Mouse (Mus musculus) spleen, postnatal 14 days (tissue): Measurements from ENCODE around the gene Tnni3.
"Not testable (repeated sequence)": the region's sequence is repeated elsewhere in the genome, so short reads cannot be mapped to it uniquely, and the experiment has no call there.

Experiments
- DNase-seq, 2 experiments: peaks; one replicate each; pipeline ENCODE4 v3.0.0; 2021 to 2022; ENCODE audit warnings: low spot score in 2 of 2

Tnni3 gene

DNA sequence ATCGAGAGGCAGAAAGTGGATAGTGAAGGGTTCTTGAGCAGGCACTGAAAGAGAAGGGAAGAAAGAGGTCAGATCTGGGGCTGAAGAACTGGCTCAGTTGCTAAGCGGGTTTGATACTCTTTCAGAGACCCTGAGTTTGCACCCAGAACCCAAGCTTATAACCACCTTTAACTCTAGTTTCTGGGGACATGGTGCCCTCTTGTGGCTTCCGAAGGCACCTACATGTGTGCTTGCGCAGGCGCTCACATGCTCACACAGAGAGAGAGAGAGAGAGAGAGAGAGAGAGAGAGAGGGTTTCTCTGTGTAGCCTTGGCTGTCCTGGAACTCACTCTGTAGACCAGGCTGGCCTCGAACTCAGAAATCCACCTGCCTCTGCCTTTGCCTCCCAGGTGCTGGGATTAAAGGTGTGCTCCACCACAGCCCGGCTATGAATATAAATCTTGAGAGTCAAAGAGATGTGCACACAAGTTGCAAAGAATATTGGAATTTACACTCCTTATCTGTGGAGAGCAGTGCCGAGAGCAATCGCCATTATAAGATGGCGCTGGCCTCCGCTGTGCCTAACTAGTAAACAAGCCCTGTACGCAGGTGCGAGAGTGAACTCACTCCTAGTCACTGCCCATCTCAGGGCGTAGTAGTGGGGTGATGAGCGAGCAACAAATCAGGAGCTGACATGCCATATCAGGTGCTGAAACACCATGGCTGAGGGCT lies at the start of gene Tnni3:
TSS of gene Tnni3 (minus strand) at position 18 of the 711 bp plus-strand sequence.
- peak in 1 of 2 experiments; percentile 33 for DNase-seq

DNA sequence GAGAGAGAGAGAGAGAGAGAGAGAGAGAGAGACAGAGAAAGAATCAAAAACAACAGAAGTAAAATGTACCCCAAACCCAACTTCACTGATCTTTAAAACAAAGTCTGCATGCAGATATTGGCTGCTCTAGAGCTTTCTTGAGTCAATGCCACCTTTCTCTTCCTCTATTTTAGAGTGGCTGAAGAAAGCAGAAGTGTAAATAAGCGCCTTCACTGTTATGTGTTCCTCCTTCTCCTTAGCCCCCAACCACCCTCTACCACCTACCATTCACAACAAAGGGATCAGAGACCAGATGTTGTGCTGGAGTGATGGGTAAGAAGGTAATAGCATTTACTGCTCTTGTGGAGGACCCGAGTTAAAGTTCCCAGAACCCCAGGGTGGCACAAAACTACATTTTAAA lies 48.3 kb upstream of the Tnni3 start:
- not testable (repeated sequence) for DNase-seq

DNA sequence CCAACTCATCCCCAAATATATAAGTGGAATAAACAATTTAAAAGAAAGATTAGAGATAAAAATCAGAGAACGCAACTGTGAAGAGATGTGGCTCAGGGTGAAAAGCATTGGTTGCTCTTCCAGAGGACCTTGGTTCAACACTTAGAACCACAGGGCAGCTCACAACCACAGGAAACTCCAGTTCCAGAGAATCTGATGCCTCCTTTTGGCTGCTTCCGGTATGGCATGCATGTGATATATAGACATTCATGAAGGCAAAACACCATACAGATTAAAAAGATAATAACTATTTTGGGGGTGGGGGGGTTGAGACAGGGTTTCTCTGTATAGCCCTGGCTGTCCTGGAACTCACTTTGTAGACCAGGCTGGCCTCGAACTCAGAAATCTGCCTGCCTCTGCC lies 38.6 kb upstream of the Tnni3 start:
- no peak for DNase-seq

DNA sequence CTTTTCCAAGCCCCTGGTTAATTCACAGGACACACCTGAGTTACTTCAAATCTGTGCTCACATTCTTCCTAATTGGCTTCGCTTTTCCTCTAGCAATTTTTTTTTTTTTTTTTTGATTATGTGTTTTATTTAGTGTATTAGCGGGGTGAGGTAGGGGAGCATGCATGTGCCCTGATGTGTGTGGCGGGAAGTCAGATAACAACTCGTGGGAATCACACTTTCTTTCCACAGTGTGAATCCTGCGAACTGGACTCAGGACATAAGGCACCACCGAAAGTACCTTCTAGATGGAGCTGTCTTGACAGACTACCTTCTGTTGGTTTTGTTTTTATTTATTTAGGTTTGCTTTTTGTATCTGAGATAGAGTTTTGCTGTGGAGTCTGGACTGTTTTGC lies 33.1 kb upstream of the Tnni3 start:
- no peak for DNase-seq

DNA sequence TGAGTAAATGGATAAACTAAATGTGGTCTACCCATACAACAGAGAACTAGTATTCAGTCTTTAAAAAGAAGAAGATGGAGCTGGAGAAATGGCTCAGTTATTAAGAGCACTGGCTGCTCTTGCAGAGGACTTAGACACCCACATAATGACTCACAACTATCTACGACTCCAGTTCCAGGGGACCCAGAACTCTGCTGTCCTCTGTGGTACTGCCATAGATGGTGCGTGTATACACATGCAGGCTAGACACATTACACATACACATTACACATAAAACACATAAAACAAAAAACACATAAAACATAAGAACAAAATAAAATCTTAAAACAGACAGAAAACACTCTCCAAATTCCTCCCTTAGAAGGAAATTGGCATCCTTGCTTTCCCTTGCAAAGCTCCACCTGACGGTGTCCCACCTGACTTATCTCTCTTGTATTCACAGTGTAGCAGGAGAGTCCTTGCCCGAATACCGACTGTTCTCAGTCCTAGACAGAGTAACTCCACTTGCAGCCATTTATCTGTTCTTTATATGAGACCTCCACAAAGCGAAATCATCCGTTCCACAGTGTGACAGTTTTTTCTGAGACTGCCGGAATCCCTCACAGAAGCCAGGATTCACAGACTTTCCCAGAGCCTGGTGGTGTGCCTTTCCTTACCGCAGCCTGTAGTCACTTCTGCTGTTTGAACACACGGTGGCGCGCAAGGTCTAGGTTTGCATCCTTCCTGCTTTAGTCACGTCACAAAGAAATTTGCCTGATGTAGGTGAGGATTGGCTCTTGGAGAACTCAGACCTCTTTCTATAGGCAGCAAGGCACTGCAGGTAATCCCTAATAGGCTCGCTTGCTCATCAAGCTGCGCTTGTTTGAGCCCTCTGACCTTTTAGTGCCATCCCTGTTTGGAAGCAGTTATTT lies 32.5 kb upstream of the Tnni3 start:
- peak; percentile 42 to 64 for DNase-seq

DNA sequence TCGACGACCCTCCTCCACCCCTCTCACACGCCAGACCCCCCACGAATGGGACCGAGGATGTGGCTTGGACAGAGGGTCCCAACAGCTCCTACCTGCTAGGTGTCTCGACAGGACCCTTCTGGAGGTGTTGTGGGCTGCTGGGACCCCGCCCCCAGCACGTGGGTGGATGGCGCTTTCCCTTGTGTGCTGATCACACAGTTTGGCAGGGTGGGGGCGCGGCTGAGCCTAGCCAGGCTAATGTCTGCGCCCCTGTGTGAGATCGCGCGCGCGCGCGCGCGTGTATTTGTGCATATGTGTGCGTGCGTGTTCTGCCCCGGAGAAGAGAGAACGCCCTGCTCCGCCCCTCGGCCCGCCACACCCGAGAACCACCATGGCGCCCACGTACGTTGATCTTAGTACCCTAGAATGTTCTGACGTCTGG lies 23.2 kb upstream of the Tnni3 start, which contains the start of gene Syt5:
TSS of gene Syt5 (minus strand) at position 321 of the 421 bp plus-strand sequence.
- no peak for DNase-seq

DNA sequence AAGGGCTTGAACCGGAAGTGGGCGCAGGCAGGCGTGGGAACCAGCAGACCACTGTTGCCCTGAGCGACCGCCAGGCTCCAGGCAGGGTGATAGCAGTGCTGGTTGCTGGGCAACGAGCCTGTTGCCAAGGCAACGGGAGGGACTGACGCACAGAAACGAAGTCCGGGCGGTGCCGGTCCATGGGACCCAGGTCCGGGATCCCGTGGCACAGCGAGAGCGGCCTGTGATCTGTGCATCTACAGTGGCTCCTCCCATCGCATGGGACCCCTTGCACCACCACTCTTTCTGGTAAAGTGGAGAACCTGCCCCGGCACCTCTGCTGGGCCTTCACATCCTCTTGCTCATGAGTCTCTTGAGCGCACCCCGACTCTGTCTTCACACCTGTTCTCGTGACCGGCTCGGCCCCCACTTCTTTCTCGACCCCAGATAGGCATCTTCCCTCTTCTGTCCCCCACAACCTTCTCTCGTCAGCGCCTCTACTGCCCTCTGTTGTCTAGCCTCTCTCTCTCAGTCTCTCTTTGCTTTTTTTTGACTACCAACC lies 22.6 kb upstream of the Tnni3 start:
- no peak for DNase-seq

DNA sequence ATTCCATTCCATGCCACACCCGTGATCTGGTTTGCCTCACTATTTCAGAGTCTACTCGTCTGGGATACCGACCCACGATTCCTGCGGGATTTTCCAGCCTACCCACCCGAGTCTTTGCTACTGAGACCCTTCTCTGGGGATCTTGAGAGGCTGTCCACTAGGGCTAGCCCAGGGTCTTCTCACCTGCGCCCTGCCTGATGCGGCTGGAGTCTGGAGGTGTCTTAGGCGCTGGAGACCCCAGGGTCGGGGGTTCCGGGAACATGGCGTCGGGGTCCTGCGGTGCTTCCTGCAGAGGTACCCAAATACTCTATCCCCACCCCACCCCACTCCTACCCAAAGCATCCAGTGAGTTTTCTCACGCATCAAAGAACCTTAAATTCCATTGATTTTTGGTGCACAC lies 22.0 kb upstream of the Tnni3 start:
- no peak for DNase-seq

DNA sequence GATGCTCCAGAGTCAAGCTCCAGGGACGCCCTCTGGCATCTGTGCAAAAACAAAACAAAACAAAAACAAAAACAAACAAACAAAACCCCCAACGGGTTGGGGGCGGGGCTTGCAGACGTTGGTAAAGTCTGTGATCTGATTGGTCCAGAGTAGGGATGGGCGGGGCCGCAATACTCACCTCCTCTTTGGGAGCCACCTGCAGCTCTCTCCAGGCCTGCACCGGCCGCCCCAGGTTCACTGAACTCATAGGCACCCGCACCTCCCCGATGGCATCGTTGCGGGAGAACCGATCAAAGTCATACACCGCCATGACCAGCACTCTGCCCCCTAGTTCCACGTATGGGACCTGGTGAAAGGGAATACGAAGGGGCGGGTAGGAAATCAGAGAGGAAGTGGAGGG lies 18.0 kb upstream of the Tnni3 start:
- no peak for DNase-seq

DNA sequence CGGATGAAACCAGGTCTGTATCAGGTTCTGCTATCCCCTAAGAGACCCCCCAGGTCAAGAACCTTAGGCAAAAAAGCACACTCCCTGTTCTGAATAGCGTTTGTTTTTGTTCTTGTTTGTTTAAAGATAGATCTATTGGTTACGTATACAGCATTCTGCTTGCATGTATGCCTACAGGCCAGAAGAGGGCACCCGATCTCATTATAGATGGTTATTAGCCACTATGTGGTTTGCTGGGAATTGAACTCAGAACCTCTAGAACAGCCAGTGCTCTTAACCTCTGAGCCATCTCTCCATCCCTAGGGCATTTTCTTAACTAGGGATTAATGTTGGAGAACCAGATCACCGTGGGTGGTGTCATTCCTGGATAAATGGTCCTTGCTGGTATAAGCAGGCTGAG lies 17.3 kb upstream of the Tnni3 start:
- no peak for DNase-seq

DNA sequence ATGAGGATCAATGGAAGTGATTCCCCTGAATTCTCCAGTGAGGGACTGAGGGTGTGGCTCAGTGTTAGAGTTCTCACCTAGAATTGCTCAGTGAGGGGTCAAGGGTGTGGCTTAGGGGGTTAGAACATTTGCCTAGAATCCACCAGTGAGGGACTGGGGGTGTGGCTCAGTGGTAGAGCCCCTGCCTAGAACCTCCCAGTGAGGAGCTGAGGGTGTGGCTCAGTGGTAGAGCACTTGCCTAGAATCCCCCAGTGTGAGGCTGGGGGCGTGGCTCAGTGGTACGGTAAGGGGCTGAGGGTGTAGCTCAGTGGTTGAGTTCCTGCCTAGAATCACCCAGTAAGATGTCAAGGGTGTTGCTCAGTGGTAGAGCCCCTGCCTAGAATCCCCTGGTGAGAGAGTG lies 15.0 kb upstream of the Tnni3 start:
- no peak for DNase-seq

DNA sequence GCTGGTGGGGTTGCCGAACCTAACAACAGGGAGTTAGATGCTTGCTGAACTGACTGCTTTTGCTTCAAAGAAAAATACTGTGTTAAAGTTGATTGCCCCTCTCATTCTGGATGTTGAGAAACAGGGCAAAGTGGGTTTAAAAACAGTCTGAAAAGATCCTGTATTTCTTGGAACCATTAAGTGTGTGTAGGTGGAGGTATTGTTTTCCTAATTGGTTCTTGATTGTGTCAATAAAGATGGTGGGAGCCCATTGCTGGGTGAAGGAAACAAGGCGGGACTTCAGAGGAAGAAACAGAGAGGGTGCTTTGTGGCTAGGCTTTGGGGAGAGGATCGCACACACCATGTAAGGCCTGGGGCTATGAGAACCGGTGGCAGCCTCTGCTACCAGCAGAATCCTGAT lies 13.2 kb upstream of the Tnni3 start:
- no peak for DNase-seq

DNA sequence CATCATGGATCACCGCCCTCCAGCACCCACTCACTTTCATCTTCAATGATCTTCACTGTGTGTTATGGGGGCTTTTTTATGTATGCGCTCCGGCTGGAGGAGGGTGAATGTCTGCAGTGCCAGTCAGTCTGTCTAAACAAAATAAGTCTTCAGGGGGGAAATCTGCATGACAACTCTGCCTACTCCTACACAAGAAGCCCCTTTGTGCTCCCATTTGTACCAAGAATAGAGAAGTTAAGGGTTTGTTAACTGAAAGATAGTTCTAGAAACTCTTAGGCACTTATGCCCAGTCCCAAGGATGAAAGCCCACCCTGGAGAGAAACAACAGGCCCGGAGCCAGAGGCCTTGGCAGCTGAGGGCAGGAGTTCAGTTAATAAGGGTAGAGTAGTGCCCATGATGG lies 12.3 kb upstream of the Tnni3 start:
- no peak for DNase-seq

DNA sequence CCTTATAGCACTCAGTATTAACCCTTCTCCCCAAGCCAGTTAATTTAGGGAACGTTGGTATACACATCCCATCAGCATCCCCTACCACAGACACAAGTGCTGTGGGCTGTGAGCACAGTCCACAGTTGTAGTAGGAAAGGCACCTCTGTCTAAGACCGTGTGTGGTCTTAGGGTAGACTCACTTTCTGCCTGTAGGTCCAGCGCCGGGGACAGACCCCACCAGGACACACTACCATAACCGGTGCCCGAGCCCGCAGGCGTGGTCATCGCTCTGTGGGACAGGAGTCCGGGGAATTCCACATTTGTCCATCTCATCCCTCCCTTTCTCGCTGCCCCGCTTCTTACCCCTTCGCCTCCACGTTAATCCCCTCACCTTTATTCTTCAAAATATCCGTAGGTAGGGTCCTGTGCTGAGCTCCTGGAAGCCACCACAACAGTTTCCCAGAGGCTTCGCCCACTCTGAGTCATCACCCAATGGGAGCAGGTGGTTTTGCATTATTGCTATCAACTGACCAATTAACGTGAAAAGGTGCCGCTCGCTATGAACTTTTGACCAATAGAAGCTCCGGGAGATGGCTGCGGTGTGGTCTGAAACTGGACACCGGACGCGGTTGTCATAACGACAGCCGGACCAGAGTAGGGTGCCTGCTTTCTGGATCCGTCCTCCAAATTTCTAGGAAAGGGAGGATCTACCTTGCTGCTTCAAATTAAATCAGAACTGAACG lies 8.1 kb upstream of the Tnni3 start, which contains the start of gene Dnaaf3:
TSS of gene Dnaaf3 (minus strand) at position 449 of the 725 bp plus-strand sequence.
- DNase-seq: no peak

DNA sequence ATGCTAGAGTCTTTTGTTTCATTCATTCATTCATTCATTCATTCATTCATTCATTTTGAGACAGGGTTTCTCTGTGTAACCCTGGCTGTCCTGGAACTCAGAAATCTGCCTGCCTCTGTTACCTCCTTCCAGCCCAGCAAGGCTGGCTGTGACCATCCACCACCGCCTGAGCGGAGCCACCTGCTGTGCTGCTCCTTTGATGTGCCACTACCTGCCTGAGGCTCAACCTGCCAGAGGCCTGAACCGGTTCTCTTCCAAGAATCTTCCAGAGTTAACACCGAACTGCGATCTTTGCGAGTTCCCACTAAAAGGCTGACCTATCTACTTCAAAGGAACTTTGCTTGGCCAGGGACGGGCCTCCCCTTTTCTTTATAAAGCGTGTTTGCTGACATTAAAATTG lies 6.1 kb upstream of the Tnni3 start:
- not testable (repeated sequence) for DNase-seq

DNA sequence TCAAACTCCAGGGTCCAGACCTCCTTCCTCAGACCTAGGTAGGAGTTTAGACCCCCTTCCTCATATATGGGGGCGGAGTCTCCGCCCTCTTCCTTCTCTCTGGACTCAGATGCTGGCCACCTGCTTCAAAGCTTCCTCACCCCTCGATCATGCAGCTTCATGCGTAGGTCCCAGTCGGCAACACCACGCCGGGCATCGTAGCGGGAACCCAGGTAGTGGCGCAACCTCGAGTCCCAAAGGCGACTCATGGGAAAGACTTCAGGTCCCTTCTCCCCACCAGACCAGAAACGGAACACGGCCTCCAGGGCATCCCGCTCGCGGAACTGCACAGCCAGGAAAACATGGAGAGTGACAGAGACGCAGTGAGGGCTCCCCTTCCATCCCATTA lies 3.3 kb upstream of the Tnni3 start:
- DNase-seq: no peak

DNA sequence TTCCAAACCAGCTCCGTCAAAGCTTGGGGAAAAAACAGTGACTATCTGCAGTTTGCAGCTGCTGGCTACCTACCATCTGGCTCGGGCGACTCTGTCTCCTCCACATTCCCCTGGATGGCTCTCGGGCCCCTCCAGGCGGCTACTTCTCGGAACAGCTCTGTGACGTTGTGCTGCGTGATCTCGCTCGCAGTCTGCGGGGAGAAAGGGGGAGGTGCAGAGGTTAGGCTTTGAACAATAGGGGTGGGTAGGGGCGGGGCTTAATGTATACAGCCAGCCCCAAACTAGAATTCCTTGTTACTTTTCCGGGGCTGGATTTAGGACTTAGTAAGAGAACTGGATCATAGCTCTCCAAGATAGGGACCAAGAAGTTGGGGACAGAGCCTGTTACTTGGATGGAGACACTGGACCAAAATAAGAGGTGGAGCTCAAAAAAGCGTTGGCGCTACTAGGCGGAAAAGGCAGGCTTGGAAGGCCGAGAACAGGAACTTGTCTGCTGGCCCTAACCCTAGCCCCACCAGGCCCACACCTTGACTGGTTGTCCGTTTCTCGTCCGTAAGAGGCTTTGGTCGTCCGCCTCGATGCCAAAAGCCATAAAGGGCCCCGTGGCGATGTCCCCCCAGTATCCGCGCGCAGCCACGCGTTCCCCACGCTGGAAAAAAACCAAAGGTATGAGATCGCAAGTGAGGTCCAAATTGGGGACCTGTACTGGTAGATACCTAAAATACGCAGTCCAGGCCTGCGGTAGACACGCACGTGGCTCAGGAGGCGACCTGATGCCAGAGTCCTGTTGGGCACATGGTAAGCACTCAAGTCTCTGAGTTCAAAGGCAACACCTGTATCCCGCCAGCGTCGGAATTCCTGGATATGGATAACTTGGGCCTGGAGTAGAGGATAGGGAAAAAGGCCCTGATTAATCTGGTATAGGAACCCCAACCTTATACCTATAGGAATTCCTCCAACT lies 2.6 kb upstream of the Tnni3 start:
- DNase-seq: peak; percentile 35 to 54

DNA sequence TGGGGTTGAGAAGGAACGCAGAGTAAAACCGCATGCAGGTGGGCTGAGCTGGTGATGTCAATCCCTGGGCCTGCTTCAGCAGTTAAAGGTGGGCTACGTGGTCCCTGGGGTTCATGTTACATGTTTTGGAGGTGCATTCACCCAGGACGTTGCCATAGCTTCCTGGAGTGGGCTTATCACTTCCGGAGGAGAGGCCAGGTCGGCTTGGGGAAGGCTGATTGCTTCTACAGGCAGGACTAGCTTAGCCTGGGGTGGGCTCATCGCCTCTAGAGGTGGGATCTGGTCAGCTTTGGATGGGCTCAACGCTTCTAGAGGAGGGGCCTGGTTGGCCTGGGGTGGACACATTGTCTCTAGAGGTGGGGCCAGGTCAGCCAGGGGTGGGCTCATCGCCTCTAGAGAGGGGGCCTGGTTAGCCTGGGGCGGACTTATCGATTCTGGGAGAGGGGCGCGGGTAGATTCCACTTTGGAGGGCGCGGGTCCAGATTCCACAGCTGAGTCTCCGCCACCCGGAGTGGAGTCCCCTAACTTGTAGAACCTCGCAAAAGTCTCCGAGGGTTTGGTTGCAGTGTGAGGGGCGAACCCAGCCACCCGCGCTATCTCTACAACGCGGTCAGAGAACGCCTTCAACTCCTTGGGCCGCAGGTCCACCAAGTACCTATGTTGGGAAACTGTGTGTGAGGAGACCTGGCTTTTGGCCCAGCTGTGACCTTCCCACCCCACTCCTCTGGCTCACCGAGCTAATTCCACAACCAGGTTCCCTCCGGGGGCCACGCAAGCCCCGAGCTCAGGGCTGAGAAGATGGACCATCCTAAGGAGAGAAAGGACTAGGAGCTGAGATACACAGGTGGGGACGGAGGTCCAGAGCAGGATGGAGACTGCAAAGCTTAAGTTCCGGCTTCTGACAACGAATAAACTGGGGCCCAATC lies 561 bp downstream of the Tnni3 start:
- DNase-seq: no peak

DNA sequence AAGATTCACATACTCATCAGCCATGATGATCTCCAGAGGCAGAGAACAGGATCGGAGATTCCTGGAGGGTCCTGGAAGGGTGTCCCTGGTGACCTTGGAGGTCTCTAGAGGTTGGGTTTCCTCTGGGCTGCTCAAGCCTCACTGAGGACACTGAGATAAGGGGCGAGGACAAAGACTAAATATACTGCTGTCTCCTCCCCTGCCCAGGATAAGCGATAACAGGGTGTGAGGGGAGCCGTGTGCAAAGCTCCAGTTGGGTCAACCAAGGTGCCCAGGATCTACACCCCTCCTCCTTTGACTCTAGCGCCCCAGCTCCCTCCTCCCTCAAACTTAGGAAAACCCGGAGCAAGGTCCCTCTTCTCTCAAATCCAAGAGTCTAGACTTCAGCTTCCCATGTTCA lies 1.7 kb downstream of the Tnni3 start:
- no peak for DNase-seq
